Mouse (Mus musculus): ENCODE data around the gene Slc16a14. TPM values are rescaled to one million over a fixed set of nuclear protein-coding genes. Genes with fewer than 3 reads are reported as not detected.

The Slc16a14 gene
- total RNA-seq (2023) = not detected

GRCm38 (mm10) chr1:84934503-84935333, at the start of gene Slc16a14:
Gene Slc16a14, minus strand, starts transcription at chr1:84935134.

Other genes with a start within 250 kb of the Slc16a14 start
- not detected for gene Dner, start 238.9 kb downstream of the Slc16a14 start, total RNA-seq (2023)
- gene Fbxo36, start 95.3 kb downstream of the Slc16a14 start, total RNA-seq (2023) = under 1 TPM in 1 of 2 experiments, not detected in 1; 0.85 TPM
- 100 to 1,000 TPM; 244 to 255 TPM for gene Trip12, start 94.6 kb downstream of the Slc16a14 start, total RNA-seq (2023)
- gene Gm10553, start 165.0 kb upstream of the Slc16a14 start, total RNA-seq (2023) = not detected
- 10 to 100 TPM; 18.6 to 23.2 TPM for gene A530032D15Rik, start 174.7 kb upstream of the Slc16a14 start, total RNA-seq (2023)

Measured in monocyte, adult 59 days (primary cell).